Mouse (Mus musculus) CD4-positive, CD25-positive, alpha-beta regulatory T cell, adult 2 months (primary cell): ENCODE results near the gene Gm9945.

ENCODE experiments used
- DNase-seq: peaks from one replicate; pipeline ENCODE4 v3.0.0-alpha.2; 2012; ENCODE audit warnings: low read depth, low spot score

The Gm9945 gene

GRCm38 (mm10) chr11:53493243-53493955 is 13.4 kb downstream of the Gm9945 start:
- DNase-seq = no peak

- DNase-seq = no peak
Observed at GRCm38 (mm10) chr11:53495417-53495816, 15.5 kb downstream of the Gm9945 start.

GRCm38 (mm10) chr11:53496946-53497345 is 17.0 kb downstream of the Gm9945 start:
- no peak for DNase-seq

- DNase-seq = no peak
Observed at GRCm38 (mm10) chr11:53500569-53500968, 20.6 kb downstream of the Gm9945 start.

- DNase-seq = no peak
Observed at GRCm38 (mm10) chr11:53502039-53502765, 22.2 kb downstream of the Gm9945 start.

- no peak for DNase-seq
Observed at GRCm38 (mm10) chr11:53503738-53504137, 23.8 kb downstream of the Gm9945 start.

- DNase-seq = no peak
Observed at GRCm38 (mm10) chr11:53504376-53504775, 24.4 kb downstream of the Gm9945 start.

GRCm38 (mm10) chr11:53505026-53505663 is 25.2 kb downstream of the Gm9945 start:
- DNase-seq = no peak

GRCm38 (mm10) chr11:53507098-53507805 is 27.3 kb downstream of the Gm9945 start:
- no peak for DNase-seq

GRCm38 (mm10) chr11:53508152-53508551 is 28.2 kb downstream of the Gm9945 start:
- DNase-seq = no peak

GRCm38 (mm10) chr11:53508591-53508990 is 28.6 kb downstream of the Gm9945 start:
- DNase-seq = no peak

GRCm38 (mm10) chr11:53510351-53510750 is 30.4 kb downstream of the Gm9945 start:
- no peak for DNase-seq

- peak; percentile 57 for DNase-seq
Observed at GRCm38 (mm10) chr11:53516775-53517627, 37.0 kb downstream of the Gm9945 start.

- DNase-seq = peak; percentile 17
Observed at GRCm38 (mm10) chr11:53518759-53519158, 38.8 kb downstream of the Gm9945 start.

- peak; percentile 68 for DNase-seq
Observed at GRCm38 (mm10) chr11:53519207-53520121, 39.5 kb downstream of the Gm9945 start, which contains the start of gene Sept8. TSS of gene Sept8 (plus strand) at chr11:53519257.

- DNase-seq = peak; percentile 11
Observed at GRCm38 (mm10) chr11:53520122-53520978, 40.4 kb downstream of the Gm9945 start.

GRCm38 (mm10) chr11:53521120-53521820 is 41.3 kb downstream of the Gm9945 start:
- no peak for DNase-seq

GRCm38 (mm10) chr11:53521821-53522131 is 41.8 kb downstream of the Gm9945 start:
- no peak for DNase-seq
